Mouse (Mus musculus) bone marrow, adult 2 months (tissue): ENCODE data around the gene Usp37.

Experiments used
- CTCF ChIP-seq: fragments of 200-500 bp; IDR thresholded peaks from 2 replicates; pipeline ENCODE4 v1.5.1; 2011; ENCODE audit warnings: low read length, control low read depth; ENCODE audit not compliant: control insufficient read depth, insufficient read depth
- POLR2A ChIP-seq: fragments of 200-500 bp; IDR thresholded peaks from 2 replicates; pipeline ENCODE4 v1.6.1; 2011; ENCODE audit warnings: low read depth, mild to moderate bottlenecking, control low read depth, low read length, borderline replicate concordance; ENCODE audit not compliant: control insufficient read depth

DNA sequence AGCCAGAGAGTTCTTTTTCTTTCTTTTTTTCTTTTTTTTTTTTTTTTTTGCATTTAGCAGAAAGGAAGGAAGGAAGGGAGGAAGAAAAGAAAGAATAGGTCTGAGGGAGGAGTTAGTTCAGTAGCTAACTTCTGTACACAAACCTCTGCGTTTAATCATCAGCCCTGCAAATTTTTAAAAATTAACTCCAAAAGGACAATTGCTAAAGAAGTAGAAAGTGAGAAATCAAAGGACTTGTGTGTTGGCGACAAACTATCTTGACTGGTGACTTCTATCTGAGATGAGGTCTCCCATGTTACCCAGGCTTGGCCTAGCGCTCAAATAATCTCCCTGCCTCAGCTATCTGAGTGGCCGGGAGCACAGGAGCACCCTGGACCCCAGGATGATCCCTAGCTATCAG is 139.9 kb downstream of the Usp37 start:
- TF ChIP-seq POLR2A (no peak), CTCF (no peak)
